Mouse (Mus musculus) embryonic fibroblast, embryonic 13.5 days (primary cell): ENCODE measurements at regions not wholly inside any gene's neighbourhood (a gene's known extent, or its start where the extent isn't known, plus 50 kb on each side); places are given as distances from the start of the nearest gene placed in this dataset.

Experiments
- CTCF ChIP-seq: IDR thresholded peaks from 2 replicates; pipeline ENCODE4 v1.5.1; 2011; ENCODE audit warnings: mild to moderate bottlenecking, control low read depth, low read length, moderate library complexity, borderline replicate concordance; ENCODE audit not compliant: insufficient read depth
- POLR2A ChIP-seq: IDR thresholded peaks from 2 replicates; pipeline ENCODE4 v1.6.1; 2011; ENCODE audit warnings: low read depth, mild to moderate bottlenecking, control low read depth, low read length, moderate library complexity

DNA sequence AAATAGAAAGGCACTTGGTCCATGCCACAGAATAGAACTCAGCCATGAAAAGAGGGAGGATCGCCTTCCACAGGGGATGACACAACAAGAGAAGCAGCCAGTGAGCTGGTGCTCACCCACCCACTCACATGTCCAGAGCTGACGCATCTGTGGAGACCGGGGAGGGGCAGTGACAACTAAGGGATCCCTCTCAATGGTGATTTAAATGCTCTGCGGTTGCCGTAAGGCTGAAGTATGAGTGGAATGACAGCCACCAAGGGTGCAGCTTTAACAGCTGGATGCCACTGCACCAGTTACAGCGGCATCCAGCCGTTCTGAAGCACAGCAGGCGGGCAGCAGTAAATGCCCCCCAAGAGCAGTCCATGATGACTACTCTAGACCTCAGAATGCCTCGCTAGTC is 76.9 kb upstream of the Wnt4 start:
- no peak for TF ChIP-seq POLR2A
- TF ChIP-seq CTCF = no peak
